Mouse (Mus musculus) small intestine, adult 10 weeks (tissue): Measurements from ENCODE around the gene Gm9758. TPM values are rescaled to one million over a fixed set of nuclear protein-coding genes. Genes with fewer than 3 reads are reported as not detected.

Experiments
- polyA plus RNA-seq: library from polyadenylated mRNA; stranded (reverse); fragments of 350-450 nt; fragmentation: Illumina TruSeq; extraction: RNeasy Lipid Tissue Mini Kit (QIAGEN cat#74804); gene quantifications from one replicate; pipeline ENCODE4 v1.2.3, GENCODE M21; 2014; ENCODE audit warnings: low replicate concordance

Gm9758 gene
- polyA plus RNA-seq = not detected

DNA sequence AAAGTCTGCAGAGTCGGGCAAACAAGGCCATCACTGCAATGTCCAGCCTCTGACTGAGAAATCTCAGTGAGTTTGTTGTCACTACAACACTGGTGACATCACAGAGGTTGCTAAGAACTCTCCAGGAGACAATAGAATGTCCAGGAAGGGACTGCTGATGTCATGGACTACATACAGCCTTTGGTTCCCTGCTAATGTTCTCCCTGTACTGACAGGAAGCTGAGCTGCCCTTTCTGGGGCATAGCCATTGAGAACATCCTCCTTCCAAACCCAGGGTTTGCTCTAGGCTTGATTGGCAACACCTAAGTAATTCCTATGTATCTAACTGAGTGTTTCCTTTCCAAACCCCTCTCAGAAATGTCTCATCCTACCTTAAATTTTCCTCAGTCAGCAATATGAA, at the start of gene Gm9758:
Gene Gm9758, minus strand, starts transcription at position 101 of the 400 bp plus-strand sequence.

DNA sequence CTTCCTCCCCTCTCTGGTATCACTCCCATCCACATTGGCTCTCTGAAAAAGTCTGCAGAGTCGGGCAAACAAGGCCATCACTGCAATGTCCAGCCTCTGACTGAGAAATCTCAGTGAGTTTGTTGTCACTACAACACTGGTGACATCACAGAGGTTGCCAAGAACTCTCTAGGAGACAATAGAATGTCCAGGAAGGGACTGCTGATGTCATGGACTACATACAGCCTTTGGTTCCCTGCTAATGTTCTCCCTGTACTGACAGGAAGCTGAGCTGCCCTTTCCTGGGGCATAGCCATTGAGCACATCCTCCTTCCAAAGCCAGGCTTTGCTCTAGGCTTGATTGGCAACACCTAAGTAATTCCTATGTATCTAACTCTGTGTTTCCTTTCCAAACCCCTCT, 23.6 kb upstream of the Gm9758 start, which contains the start of gene Speer4e:
Gene Speer4e, minus strand, starts transcription at position 101 of the 400 bp plus-strand sequence.

Other genes with a start within 250 kb of the Gm9758 start
- gene Speer4e, start 23.5 kb upstream of the Gm9758 start, polyA plus RNA-seq = not detected
- gene Gm10354, start 64.0 kb upstream of the Gm9758 start, polyA plus RNA-seq = not detected
- gene Gm17019, start 118.1 kb upstream of the Gm9758 start, polyA plus RNA-seq = not detected